Comparison of ENCODE assay signal across 15 mouse cellular contexts in genomic region chr6:78553008-78553698, GRCm38 (mm10).
DNase-seq lines count a peak whose midpoint lies in the region; ATAC-seq and TF ChIP-seq lines count a peak whose summit lies in the region.
"Had no signal": no experiment of that assay in that cellular context is flagged by ENCODE, and none has a peak within 500 bp of the region (broad histone marks: within the 10 kb centered on the region; RNA-seq: fewer than 3 reads in every experiment).

No protein-coding gene starts in this region.

- DNase-seq in heart, postnatal 10 days: peak; percentile 3 to 7
- peak; percentile 21 for DNase-seq in midbrain, embryonic 10.5 days (ENCODE audit: low spot score)
- peak; percentile 35 for DNase-seq in layer of hippocampus, adult 9-10 months (ENCODE audit: low spot score)
- DNase-seq in midbrain, postnatal 0 days (ENCODE audit: low spot score): peak; percentile 4
- no peak for DNase-seq in left cerebral cortex, postnatal 25 days (ENCODE audit: low spot score in 2 of 2)
- no peak for DNase-seq in cerebellum, adult 11 months
- DNase-seq: adrenal gland, postnatal 36 days; kidney, adult 11 months; lung, postnatal 14 days; right cerebral cortex, postnatal 14 days; thymus, postnatal 4 days had no signal

- WGBS in heart, embryonic 12.5 days: 56% methylated on average over 11 of the region's 11 CpGs
- WGBS in midbrain, embryonic 10.5 days: 43% methylated on average over 11 of the region's 11 CpGs
- WGBS in midbrain, embryonic 16.5 days: 29% methylated on average over 11 of the region's 11 CpGs
- 30% methylated on average over 11 of the region's 11 CpGs for WGBS in midbrain, postnatal 0 days

- H3K27ac ChIP-seq in heart, embryonic 12.5 days (ENCODE audit: poor library complexity, severe bottlenecking): no peak overlapping the region
- H3K27ac ChIP-seq in midbrain, embryonic 10.5 days (replicated peaks): no peak overlapping the region
- H3K27ac ChIP-seq in midbrain, embryonic 16.5 days (ENCODE audit: low read length): no peak overlapping the region
- H3K27ac ChIP-seq in midbrain, postnatal 0 days (ENCODE audit: low read depth, low read length): no peak overlapping the region
- H3K27ac ChIP-seq: embryonic facial prominence, embryonic 15.5 days; heart, embryonic 13.5 days had no signal

- H3K4me3 ChIP-seq in heart, embryonic 12.5 days: no peak overlapping the region
- H3K4me3 ChIP-seq in midbrain, embryonic 10.5 days: no peak overlapping the region
- H3K4me3 ChIP-seq in midbrain, embryonic 16.5 days (ENCODE audit: low read depth, low read length): no peak overlapping the region
- no peak overlapping the region for H3K4me3 ChIP-seq in midbrain, postnatal 0 days (ENCODE audit: low read depth, low read length)
- H3K4me3 ChIP-seq: embryonic facial prominence, embryonic 15.5 days; heart, embryonic 13.5 days had no signal

- no peaks in the 10 kb centered on the region for H3K27me3 ChIP-seq in heart, embryonic 12.5 days (replicated peaks)
- H3K27me3 ChIP-seq in midbrain, embryonic 10.5 days (ENCODE audit: low read depth, poor library complexity, severe bottlenecking): no peaks in the 10 kb centered on the region
- H3K27me3 ChIP-seq in midbrain, embryonic 16.5 days (ENCODE audit: control insufficient read depth, insufficient read depth, low read depth, low read length): no peaks in the 10 kb centered on the region
- H3K27me3 ChIP-seq in midbrain, postnatal 0 days (ENCODE audit: insufficient read depth, low read length): no peaks in the 10 kb centered on the region
- H3K27me3 ChIP-seq: embryonic facial prominence, embryonic 15.5 days; heart, embryonic 13.5 days had no signal

- no peaks in the 10 kb centered on the region for H3K4me1 ChIP-seq in heart, embryonic 12.5 days (replicated peaks)
- peaks cover 25% of the 10 kb centered on the region for H3K4me1 ChIP-seq in midbrain, embryonic 10.5 days
- H3K4me1 ChIP-seq in midbrain, embryonic 16.5 days (ENCODE audit: control insufficient read depth, insufficient read depth, low read length): 0 out of 2 replicates have a peak, but pooled peaks cover 4% of the 10 kb centered on the region
- no peaks in the 10 kb centered on the region for H3K4me1 ChIP-seq in midbrain, postnatal 0 days (ENCODE audit: insufficient read depth, low read length)
- H3K4me1 ChIP-seq: embryonic facial prominence, embryonic 15.5 days; heart, embryonic 13.5 days had no signal

- no peak overlapping the region for H3K4me2 ChIP-seq in heart, embryonic 12.5 days
- H3K4me2 ChIP-seq in midbrain, embryonic 16.5 days (ENCODE audit: low read length): no peak overlapping the region
- H3K4me2 ChIP-seq in midbrain, postnatal 0 days (ENCODE audit: low read depth, low read length, poor library complexity, severe bottlenecking): no peak overlapping the region
- H3K4me2 ChIP-seq: embryonic facial prominence, embryonic 15.5 days; heart, embryonic 13.5 days had no signal

- intact Hi-C loops in heart, postnatal 10 days (cut with DNase I): no loop called here
- intact Hi-C loops in left cerebral cortex, postnatal 25 days (cut with DNase I): no loop called here

- TF ChIP-seq CTCF in midbrain, postnatal 0 days (IDR thresholded peaks at IDR 0.05): no peak

- no peak overlapping the region for H3K9ac ChIP-seq in heart, embryonic 12.5 days
- H3K9ac ChIP-seq in midbrain, embryonic 16.5 days (ENCODE audit: low read depth, low read length): no peak overlapping the region
- no peak overlapping the region for H3K9ac ChIP-seq in midbrain, postnatal 0 days (replicated peaks; ENCODE audit: low read length, poor library complexity, severe bottlenecking)
- H3K9ac ChIP-seq: embryonic facial prominence, embryonic 15.5 days; heart, embryonic 13.5 days had no signal

- no peaks in the 10 kb centered on the region for H3K36me3 ChIP-seq in heart, embryonic 12.5 days
- H3K36me3 ChIP-seq in midbrain, embryonic 10.5 days: no peaks in the 10 kb centered on the region
- H3K36me3 ChIP-seq in midbrain, embryonic 16.5 days (ENCODE audit: control insufficient read depth, insufficient read depth, low read length): no peaks in the 10 kb centered on the region
- H3K36me3 ChIP-seq in midbrain, postnatal 0 days (ENCODE audit: insufficient read depth, low read length): no peaks in the 10 kb centered on the region
- H3K36me3 ChIP-seq: embryonic facial prominence, embryonic 15.5 days; heart, embryonic 13.5 days had no signal

- H3K9me3 ChIP-seq in heart, embryonic 12.5 days (replicated peaks): no peaks in the 10 kb centered on the region
- no peaks in the 10 kb centered on the region for H3K9me3 ChIP-seq in midbrain, embryonic 10.5 days (replicated peaks)
- no peaks in the 10 kb centered on the region for H3K9me3 ChIP-seq in midbrain, embryonic 16.5 days (replicated peaks; ENCODE audit: control insufficient read depth, low read length, poor library complexity, severe bottlenecking)
- H3K9me3 ChIP-seq in midbrain, postnatal 0 days (ENCODE audit: low read length): no peaks in the 10 kb centered on the region
- H3K9me3 ChIP-seq: embryonic facial prominence, embryonic 15.5 days; heart, embryonic 13.5 days had no signal

- no peak for ATAC-seq in heart, embryonic 12.5 days (ENCODE audit: insufficient number of reproducible peaks, low FRiP score)
- ATAC-seq in midbrain, embryonic 16.5 days: no peak
- ATAC-seq in midbrain, postnatal 0 days (ENCODE audit: low FRiP score): no peak

Comparison
In these comparisons a context has a peak if more than half of its experiments do, and no peak if none do; other contexts are left out.
1. DNase-seq: peak in heart, postnatal 10 days (2 of 2), midbrain, embryonic 10.5 days (single experiment), layer of hippocampus, adult 9-10 months (single experiment) and midbrain, postnatal 0 days (single experiment); none in left cerebral cortex, postnatal 25 days (0 of 2) and cerebellum, adult 11 months (single experiment).